Mouse (Mus musculus): ENCODE results near the gene Ctbp1. TPM values are rescaled to one million over a fixed set of nuclear protein-coding genes. Genes with fewer than 3 reads are reported as not detected.

The Ctbp1 gene
- total RNA-seq (2023): 221 to 241 TPM (median 228 TPM) in 4 replicates

GRCm38 (mm10) chr5:33274953-33275454 is at the start of gene Ctbp1:
TSS of gene Ctbp1 (minus strand) at chr5:33274994.

GRCm38 (mm10) chr5:33218081-33218480 is 56.7 kb downstream of the Ctbp1 start, which contains the start of gene Spon2:
TSS of gene Spon2 (minus strand) at chr5:33218455.

Other genes starting within 250 kb of the Ctbp1 start
- gene Slc5a1, start 170.8 kb downstream of the Ctbp1 start, total RNA-seq (2023): not detected in 4 replicates
- 1.1 to 2.4 TPM (median 1.5 TPM) in 4 replicates for gene Spon2, start 56.5 kb downstream of the Ctbp1 start, total RNA-seq (2023)
- 88.1 to 103 TPM (median 101 TPM) in 4 replicates for gene Maea, start 60.5 kb upstream of the Ctbp1 start, total RNA-seq (2023)
- gene Uvssa, start 103.6 kb upstream of the Ctbp1 start, total RNA-seq (2023): 22.3 to 25.4 TPM (median 24.6 TPM) in 4 replicates
- gene Nkx1-1, start 159.0 kb upstream of the Ctbp1 start, total RNA-seq (2023): not detected in 4 replicates